Mouse (Mus musculus) layer of hippocampus, postnatal 10 days (tissue): ENCODE results near the gene Pde1c. TPM values are rescaled to one million over a fixed set of nuclear protein-coding genes. Genes with fewer than 3 reads are reported as not detected.

Experiments used
- microRNA-seq, 2 experiments: library from miRNA; unstranded; fragments of <30 nt; microRNA quantifications; one replicate each; pipeline ENCODE4 v1.2.0; 2021
- total RNA-seq, 2 experiments: library from RNA; stranded (reverse); gene quantifications; 2 replicates each; pipeline ENCODE4 v1.2.3; 2021

The Pde1c gene
- total RNA-seq, 2 experiments from 2014 or later = 4.5 to 4.6 TPM

Small RNA genes within 50 kb of the gene (microRNA-seq; reads per million reads assigned to microRNA genes)
- gene Gm44413 = 0 reads per million in 2 experiments

Other genes starting within 250 kb of the Pde1c start
- gene Lsm5, start 135.6 kb upstream of the Pde1c start, total RNA-seq = 10 to 100 TPM; 31.2 to 33.3 TPM
- 10 to 100 TPM; 36.7 to 39.0 TPM for gene Avl9, start 145.8 kb upstream of the Pde1c start, total RNA-seq
- gene Kbtbd2, start 228.7 kb upstream of the Pde1c start, total RNA-seq = 10 to 100 TPM; 37.8 to 40.0 TPM